13 mouse cellular contexts compared by ENCODE assay signal in genomic region chrX:130505626-130506025, GRCm38 (mm10).
DNase-seq lines count a peak whose midpoint lies in the region; ATAC-seq and TF ChIP-seq lines count a peak whose summit lies in the region.
"Had no signal": no experiment of that assay in that cellular context is flagged by ENCODE, and none has a peak within 500 bp of the region (broad histone marks: within the 10 kb centered on the region; RNA-seq: fewer than 3 reads in every experiment).

No protein-coding gene starts in this region.

- no peak overlapping the region for H3K4me2 ChIP-seq in neural tube, embryonic 15.5 days
- H3K4me2 ChIP-seq in embryonic facial prominence, embryonic 14.5 days (ENCODE audit: low read depth, low read length): no peak overlapping the region
- H3K4me2 ChIP-seq: lung, embryonic 15.5 days had no signal

- no peaks in the 10 kb centered on the region for H3K4me1 ChIP-seq in neural tube, embryonic 15.5 days
- no peaks in the 10 kb centered on the region for H3K4me1 ChIP-seq in embryonic facial prominence, embryonic 14.5 days (ENCODE audit: control insufficient read depth, insufficient read depth, low read length)
- peaks cover 14% of the 10 kb centered on the region for H3K4me1 ChIP-seq in midbrain, embryonic 10.5 days
- H3K4me1 ChIP-seq in thymus, adult 2 months (replicated peaks; ENCODE audit: control insufficient read depth, insufficient read depth, low read length): no peaks in the 10 kb centered on the region
- H3K4me1 ChIP-seq: lung, embryonic 15.5 days had no signal

- H3K9ac ChIP-seq in neural tube, embryonic 15.5 days (replicated peaks): no peak overlapping the region
- no peak overlapping the region for H3K9ac ChIP-seq in embryonic facial prominence, embryonic 14.5 days (ENCODE audit: low read depth, low read length)
- H3K9ac ChIP-seq: lung, embryonic 15.5 days had no signal

- TF ChIP-seq POLR2A in thymus, adult 2 months (IDR thresholded peaks at IDR 0.05; ENCODE audit: control insufficient read depth, extremely low read depth, insufficient read depth, low read length, poor library complexity): no peak

- no peak for TF ChIP-seq CTCF in thymus, adult 2 months (IDR thresholded peaks at IDR 0.05; ENCODE audit: borderline replicate concordance, control insufficient read depth, extremely low read depth, insufficient read depth, low read length, poor library complexity)

- intact Hi-C loops in left cerebral cortex, postnatal 10 days (cut with DNase I): no loop called here

- 18% methylated on average over 5 of the region's 5 CpGs for WGBS in neural tube, embryonic 15.5 days
- 29% methylated on average over 5 of the region's 5 CpGs for WGBS in embryonic facial prominence, embryonic 14.5 days
- WGBS in midbrain, embryonic 10.5 days: 30% methylated on average over 5 of the region's 5 CpGs
- 78% methylated on average over 5 of the region's 5 CpGs for WGBS in thymus, adult 2 months

- no peak overlapping the region for H3K27ac ChIP-seq in neural tube, embryonic 15.5 days (replicated peaks)
- H3K27ac ChIP-seq in embryonic facial prominence, embryonic 14.5 days (replicated peaks; ENCODE audit: low read depth, low read length): no peak overlapping the region
- H3K27ac ChIP-seq in midbrain, embryonic 10.5 days (replicated peaks): no peak overlapping the region
- H3K27ac ChIP-seq in thymus, adult 2 months (ENCODE audit: control insufficient read depth, insufficient read depth, low read length): no peak overlapping the region
- H3K27ac ChIP-seq: kidney, postnatal 0 days; lung, embryonic 15.5 days had no signal

- H3K27me3 ChIP-seq in neural tube, embryonic 15.5 days (replicated peaks): no peaks in the 10 kb centered on the region
- H3K27me3 ChIP-seq in embryonic facial prominence, embryonic 14.5 days (replicated peaks; ENCODE audit: control insufficient read depth, insufficient read depth, low read length): no peaks in the 10 kb centered on the region; the same call in 1 of the 2 replicates
- H3K27me3 ChIP-seq in midbrain, embryonic 10.5 days (ENCODE audit: low read depth, poor library complexity, severe bottlenecking): peaks cover 65% of the 10 kb centered on the region
- H3K27me3 ChIP-seq in thymus, adult 2 months (ENCODE audit: control insufficient read depth, insufficient read depth, low read length): no peaks in the 10 kb centered on the region
- H3K27me3 ChIP-seq: lung, embryonic 15.5 days had no signal

- ATAC-seq in neural tube, embryonic 15.5 days (ENCODE audit: low FRiP score): no peak
- no peak for ATAC-seq in embryonic facial prominence, embryonic 14.5 days (ENCODE audit: low read depth)

- H3K4me3 ChIP-seq in neural tube, embryonic 15.5 days (replicated peaks): no peak overlapping the region
- no peak overlapping the region for H3K4me3 ChIP-seq in embryonic facial prominence, embryonic 14.5 days (ENCODE audit: low read depth, low read length)
- H3K4me3 ChIP-seq in midbrain, embryonic 10.5 days: no peak overlapping the region
- no peak overlapping the region for H3K4me3 ChIP-seq in thymus, adult 2 months (ENCODE audit: control insufficient read depth, insufficient read depth, low read length)
- H3K4me3 ChIP-seq: lung, embryonic 15.5 days had no signal

- DNase-seq in neural tube, embryonic 10.5 days (ENCODE audit: extremely low spot score, low spot score): peak; percentile 11
- DNase-seq in embryonic facial prominence, embryonic 14.5 days (ENCODE audit: low spot score): peak; percentile 8
- DNase-seq in midbrain, embryonic 10.5 days (ENCODE audit: low spot score): peak; percentile 11
- DNase-seq in retina, embryonic 14.5 days (ENCODE audit: low spot score): peak; percentile 13
- DNase-seq in left cerebral cortex, postnatal 10 days (ENCODE audit: extremely low spot score in 1 of 2, low spot score in 2 of 2): no peak
- no peak for DNase-seq in right cerebral cortex, postnatal 10 days (ENCODE audit: low spot score in 2 of 2)
- DNase-seq in thymus, adult 2 months: no peak
- DNase-seq: cerebellum, postnatal 36 days; heart, adult 11 months; liver had no signal

- no peaks in the 10 kb centered on the region for H3K36me3 ChIP-seq in neural tube, embryonic 15.5 days
- H3K36me3 ChIP-seq in embryonic facial prominence, embryonic 14.5 days (ENCODE audit: control insufficient read depth, insufficient read depth, low read length): no peaks in the 10 kb centered on the region
- H3K36me3 ChIP-seq in midbrain, embryonic 10.5 days: no peaks in the 10 kb centered on the region
- H3K36me3 ChIP-seq in thymus, adult 2 months (ENCODE audit: control insufficient read depth, insufficient read depth, low read length): no peaks in the 10 kb centered on the region
- H3K36me3 ChIP-seq: lung, embryonic 15.5 days had no signal

- no peaks in the 10 kb centered on the region for H3K9me3 ChIP-seq in neural tube, embryonic 15.5 days (replicated peaks)
- no peaks in the 10 kb centered on the region for H3K9me3 ChIP-seq in embryonic facial prominence, embryonic 14.5 days (ENCODE audit: control insufficient read depth, low read length)
- H3K9me3 ChIP-seq in midbrain, embryonic 10.5 days (replicated peaks): no peaks in the 10 kb centered on the region
- H3K9me3 ChIP-seq: lung, embryonic 15.5 days had no signal

Comparison
In these comparisons a context has a peak if more than half of its experiments do, and no peak if none do; other contexts are left out.
1. DNase-seq: peak in neural tube, embryonic 10.5 days (single experiment), embryonic facial prominence, embryonic 14.5 days (single experiment), midbrain, embryonic 10.5 days (single experiment) and retina, embryonic 14.5 days (single experiment); none in left cerebral cortex, postnatal 10 days (0 of 2), right cerebral cortex, postnatal 10 days (0 of 2) and thymus, adult 2 months (single experiment).